Mouse (Mus musculus) right cerebral cortex, postnatal 36 days (tissue): ENCODE measurements around the gene Myo16.

Experiments
- DNase-seq, 2 experiments: peaks; one replicate each; pipeline ENCODE4 v3.0.0; 2022; ENCODE audit warnings: low spot score in 2 of 2, mixed read lengths in 1 of 2

Myo16 gene

DNA sequence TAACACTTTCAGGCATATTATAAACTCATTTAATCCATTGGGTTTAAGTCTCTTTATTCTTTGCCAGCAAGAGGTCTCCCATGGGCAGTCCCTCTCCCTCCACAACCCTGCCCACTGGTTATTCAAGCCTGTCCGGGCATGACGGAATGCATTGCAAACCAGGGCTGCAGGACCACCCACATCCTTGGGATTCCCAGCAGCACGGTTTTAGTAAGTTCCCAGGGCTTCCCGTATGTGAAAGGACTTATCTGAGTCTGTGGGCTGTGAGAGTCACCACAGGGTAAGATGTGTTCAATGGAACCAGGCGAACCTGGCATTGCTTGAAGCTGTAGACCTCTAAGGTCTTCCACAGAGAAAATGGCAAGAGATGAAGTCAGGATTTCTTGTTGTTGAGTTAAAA lies 471.6 kb downstream of the Myo16 start:
- DNase-seq = no peak

DNA sequence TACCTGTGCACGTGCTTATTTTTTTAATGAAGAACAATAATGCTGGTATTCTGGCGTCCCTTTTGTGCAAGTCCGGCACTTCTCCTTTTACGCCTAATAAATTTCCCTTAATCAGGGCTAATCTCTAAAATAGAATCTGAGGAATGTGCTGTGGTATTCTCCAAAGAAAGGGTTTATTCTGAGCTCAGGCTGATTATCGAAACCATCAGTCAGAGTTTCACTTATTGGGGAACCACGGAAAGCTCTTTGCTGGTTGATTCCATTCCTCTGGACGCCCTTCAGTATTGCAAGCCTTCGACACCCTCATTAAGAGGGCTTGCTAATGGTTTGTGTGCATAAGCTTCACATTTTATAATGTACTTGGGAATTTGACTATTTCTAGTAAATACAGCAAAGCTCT lies 475.0 kb downstream of the Myo16 start:
- no peak for DNase-seq

- DNase-seq = no peak
Observed at GRCm38 (mm10) chr8:10629862-10630261, 476.2 kb downstream of the Myo16 start.

GRCm38 (mm10) chr8:10631006-10631405 lies 477.3 kb downstream of the Myo16 start:
- DNase-seq = no peak

DNA sequence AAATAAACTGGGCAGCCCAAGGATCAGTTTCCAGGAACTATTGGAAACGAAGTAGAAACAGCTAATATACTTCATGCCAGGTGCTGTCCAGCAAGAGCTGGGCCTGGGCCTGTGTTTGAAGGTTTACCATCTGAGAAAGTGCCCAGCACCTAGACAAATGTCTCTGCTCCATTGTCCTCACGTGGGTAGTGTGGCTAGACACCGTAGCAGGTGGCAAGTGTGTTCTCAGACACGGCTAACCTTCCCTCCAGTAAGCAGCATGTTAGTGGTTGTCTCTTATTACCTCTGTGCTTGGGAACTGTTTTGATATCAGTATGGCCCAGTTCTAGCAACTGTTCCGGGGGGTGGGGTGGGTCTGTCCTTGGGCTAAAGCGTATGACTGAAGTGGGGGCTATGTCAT lies 478.9 kb downstream of the Myo16 start:
- no peak for DNase-seq

DNA sequence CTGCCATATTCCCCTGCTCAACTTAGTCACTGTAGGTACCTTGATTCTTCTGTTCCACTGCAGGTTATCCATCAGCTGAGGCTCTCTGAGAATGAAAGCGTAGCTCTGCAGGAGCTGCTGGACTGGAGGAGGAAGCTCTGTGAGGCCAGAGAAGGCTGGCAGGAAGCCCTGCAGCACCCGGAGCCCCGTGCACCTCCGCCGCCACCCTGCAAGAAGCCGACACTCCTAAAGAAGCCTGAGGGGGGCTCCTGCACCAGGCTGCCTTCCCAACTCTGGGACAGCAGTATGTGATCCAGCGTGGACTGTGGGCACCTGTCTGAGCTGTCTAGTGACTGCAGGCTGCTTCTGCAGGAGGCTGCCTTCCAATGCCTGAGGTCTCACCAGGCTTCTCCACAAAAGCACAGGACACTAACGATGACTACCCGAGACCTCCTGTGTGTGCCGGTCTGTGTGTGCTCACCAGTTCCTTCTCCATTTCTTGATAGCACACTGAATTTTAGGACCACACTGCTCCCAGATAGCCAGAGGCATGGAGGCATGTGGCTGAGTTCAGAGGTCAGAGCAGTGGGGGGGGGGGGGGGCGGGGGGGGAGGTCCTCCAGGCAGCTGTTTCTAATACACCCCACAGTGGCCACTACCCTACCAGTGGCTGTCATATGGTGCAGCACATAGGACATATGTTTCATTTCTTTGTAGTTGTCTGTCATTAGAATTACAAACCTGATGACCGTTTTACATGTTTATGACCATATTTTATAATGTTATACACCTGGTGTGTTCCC lies 479.8 kb downstream of the Myo16 start:
- DNase-seq = no peak

DNA sequence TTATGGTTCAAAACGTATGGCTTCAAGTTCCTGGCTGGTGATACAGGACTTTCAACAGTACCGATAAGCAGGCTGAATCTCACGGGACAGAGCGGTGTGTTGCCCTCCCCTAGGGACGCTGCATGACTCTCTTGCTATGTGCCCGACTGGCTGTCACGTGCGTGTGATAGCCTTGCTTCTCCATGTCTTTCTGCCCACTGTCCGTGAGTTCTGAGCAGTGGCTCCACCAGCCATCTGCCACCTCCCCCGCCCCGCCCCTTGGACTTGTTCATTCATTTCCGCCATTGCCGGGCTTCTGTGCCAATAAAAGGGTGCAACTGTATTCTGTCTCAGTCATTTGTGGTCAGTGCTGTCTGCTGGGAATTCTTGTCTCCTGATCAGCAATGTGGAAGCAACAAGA lies 480.7 kb downstream of the Myo16 start:
- DNase-seq = no peak

DNA sequence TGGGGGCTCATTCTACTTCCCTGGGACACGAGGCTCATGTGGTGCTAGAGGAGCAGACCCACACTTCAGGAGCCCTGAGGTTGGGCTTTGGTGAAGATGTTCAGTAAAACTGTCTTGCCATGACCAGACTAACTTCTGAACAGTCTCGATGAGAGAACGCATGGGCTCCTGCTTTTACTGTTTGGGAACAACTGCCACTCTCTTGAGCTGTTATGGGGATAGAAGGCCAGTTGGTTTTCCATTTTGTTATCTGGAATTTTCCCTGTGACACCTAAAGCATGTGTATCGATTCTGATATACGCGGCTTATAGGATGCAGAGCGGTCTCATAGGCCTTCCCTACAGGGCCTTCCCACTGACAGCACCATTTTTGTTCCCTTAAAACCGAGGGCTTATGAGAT lies 485.2 kb downstream of the Myo16 start:
- DNase-seq = no peak

- DNase-seq = no peak
Observed at GRCm38 (mm10) chr8:10640176-10640810, 486.6 kb downstream of the Myo16 start.

DNA sequence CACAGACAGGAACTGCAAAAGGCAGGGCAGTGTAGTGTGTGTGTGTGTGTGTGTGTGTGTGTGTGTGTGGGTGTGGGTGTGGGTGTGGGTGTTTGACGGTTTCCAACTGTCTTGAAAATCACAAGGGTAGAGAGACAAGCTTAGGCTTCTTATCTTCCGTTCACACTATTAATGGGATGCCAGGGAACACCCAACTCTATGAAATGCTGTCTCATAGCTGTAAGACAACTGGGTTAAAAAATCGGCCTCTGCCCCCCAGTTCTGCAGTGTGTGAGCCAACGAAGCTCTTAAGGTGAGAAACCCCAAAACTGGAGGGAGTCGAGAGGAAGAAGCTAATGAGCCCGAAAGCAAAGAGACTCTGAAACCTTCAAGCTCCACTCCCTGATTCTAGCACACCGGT lies 487.1 kb downstream of the Myo16 start:
- DNase-seq = no peak

GRCm38 (mm10) chr8:10641343-10641742 lies 487.6 kb downstream of the Myo16 start:
- DNase-seq = no peak

DNA sequence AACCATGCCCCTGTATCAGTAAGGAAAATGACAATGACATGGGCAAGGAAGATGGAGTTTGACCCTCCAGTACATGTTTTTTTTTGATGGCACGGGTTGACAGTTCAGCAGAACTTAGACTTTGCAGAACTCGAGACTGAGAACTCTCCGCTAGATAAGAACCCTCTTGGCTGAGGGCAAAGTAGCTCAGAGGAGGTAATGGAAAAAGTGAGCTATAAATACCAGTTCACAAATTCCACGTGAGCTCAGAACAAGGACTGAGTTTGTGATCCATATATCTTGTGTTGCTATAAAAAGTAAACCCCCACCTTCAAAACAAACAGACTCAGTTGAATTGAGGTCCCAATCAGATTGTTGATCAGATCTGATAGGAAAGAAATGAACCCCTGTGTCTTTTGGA lies 489.5 kb downstream of the Myo16 start:
- no peak for DNase-seq

DNA sequence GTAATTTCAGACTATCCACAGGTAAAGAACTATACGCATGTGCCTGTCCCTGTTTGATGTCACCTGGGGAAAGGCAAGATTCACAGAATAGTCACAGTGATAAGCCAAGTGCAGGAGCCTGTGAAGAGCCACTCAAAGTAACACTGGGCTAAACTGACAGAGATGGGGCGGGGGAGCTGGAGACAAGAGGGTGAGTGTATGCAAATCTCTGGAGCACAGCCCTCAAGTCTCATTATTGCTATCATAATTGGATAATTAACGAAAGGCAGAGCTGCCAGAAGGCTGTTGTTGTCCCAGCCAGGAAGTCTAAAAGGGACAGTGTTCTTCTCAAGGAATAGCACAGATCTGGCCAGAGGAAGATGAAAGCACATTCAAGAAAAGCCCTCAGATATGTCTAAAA lies 490.8 kb downstream of the Myo16 start:
- no peak for DNase-seq

DNA sequence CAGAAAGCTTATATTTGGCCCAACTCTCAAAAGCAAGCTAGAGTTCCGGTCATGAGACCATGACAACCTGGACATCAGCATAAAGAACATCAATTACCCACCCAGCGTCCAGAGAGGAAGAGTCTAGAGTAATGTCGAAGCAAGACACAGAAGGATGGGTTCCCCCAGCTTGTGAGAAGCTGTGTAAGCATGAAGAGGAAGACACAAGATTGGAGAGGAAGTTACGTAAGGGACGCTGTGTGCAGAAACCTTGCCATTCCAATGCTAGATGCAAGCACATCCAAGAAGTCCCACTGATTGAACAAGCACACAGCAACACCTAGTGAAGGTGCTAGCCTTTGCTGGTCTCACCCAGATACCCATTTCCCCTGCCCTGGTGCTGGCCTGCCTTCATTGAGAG lies 492.0 kb downstream of the Myo16 start:
- no peak for DNase-seq

DNA sequence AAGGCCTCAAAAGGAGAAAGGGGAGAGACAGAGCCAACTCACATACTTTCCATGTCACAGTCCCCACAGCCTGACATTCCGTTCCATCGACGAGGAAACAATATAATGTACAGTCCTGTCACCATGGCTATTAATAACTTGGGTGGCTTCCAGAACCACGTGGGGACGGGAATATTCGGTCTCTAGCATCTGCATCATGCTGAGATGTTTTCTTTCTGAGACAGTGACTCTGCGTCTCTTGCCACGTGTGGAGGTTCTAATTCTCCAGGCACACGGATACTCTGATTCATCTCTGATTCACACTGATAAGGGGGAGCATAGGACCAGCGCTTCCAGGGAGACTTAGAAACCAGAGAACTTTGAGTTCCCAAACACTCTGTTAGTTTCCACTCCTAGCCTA lies 492.8 kb downstream of the Myo16 start:
- DNase-seq = no peak

DNA sequence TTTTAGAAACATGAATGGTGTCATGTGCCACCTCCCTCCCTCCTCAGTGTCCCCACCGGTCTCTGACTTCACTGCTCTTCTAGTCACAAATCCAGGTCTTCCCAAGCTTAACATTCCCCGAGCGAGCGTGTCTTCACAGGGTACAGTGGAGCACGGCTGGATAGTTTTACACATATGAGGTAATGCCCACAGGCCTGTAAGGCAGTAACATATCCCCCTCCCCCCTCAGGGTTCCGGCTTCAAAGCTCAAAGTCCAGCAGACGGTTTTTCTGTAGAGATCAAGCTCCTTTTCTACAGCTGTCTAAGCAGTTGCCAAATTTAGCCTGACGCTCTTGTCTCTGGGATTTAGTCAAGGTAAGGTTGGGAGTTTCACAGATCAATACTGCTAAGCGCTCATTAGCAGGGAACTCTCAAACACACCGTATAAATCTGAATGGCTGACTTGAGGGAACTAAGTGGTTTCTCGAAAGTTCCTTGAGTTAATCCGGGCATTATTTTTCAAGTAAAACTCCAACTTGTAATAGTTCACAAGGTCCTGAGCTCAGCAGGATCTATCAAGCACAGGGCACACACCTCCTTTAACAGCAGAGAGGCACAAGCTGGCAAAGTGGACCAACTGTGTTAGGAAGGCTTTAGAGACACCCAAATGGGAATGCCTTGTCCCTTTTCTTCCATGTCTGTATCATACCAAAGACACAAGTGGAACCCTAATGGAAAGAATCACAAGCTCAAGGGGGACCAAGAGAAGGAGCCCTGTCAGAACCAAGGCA lies 498.0 kb downstream of the Myo16 start:
- no peak for DNase-seq

GRCm38 (mm10) chr8:10653282-10653681 lies 499.6 kb downstream of the Myo16 start:
- DNase-seq = no peak

- DNase-seq = no peak
Observed at GRCm38 (mm10) chr8:10654922-10655518, 501.3 kb downstream of the Myo16 start.

DNA sequence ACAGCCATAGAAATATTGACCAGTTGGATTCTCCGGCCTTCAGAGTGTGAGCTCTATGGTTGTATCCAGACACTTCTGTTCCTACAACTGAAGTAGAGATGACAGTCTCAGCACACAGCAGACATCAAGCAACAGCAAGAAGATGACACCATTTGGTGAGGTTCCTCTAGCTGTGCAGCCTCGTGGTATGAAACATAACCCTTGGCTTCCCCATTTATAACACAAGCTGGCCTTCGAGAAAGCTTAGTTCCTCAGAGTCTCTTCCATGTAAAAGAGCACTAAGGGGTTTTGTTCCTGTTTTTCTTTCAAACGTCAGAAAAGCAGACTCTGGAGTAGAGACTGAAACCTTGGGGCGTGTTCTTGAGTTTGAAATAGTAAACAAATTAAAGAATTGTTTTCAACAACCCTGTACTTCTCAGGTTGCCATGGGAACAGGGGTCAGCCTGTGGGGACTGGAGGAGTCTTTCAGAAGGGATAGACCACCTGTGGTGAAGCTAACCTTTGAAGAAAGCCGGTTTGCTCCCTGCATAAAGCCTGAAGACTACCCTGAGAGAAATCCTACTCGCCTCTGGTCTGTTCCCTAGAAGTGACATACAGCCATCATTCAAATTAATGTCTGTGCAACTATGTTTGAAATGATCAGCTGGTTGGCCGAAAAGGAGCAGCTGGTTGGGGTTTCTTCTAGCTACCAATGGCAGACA lies 510.2 kb downstream of the Myo16 start:
- no peak for DNase-seq

DNA sequence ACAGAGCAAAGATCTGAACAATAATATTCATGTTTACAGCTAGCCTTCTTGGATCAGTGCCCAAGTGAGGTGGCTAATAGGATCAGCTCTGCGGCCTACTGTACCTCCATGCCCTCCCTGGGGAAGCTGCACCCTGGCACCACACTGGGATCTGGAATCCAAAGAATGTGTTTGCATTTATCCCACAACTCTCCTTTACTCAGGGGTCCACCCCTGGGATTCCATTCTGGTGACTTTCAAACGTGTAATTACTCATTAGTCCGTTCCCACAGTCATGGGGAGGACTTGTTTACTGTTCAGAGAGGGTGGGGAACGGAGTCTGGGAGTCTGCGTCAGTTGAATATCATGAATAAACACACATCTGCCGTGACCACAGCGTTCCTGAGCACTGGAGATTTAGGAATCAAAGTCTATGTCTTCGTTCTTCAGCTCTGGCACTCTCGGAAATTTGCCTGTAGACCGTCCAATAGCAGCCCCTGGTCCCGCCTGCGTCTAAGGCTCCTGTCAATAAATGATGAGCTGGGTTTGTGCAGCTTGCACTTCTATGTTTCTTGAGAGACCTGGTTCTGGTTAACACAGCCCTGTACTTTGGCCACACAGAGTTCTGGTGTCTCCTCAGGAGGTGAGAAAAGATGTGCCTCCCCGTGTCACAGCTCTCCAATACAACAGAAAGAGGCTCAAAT lies 511.3 kb downstream of the Myo16 start:
- DNase-seq = no peak

DNA sequence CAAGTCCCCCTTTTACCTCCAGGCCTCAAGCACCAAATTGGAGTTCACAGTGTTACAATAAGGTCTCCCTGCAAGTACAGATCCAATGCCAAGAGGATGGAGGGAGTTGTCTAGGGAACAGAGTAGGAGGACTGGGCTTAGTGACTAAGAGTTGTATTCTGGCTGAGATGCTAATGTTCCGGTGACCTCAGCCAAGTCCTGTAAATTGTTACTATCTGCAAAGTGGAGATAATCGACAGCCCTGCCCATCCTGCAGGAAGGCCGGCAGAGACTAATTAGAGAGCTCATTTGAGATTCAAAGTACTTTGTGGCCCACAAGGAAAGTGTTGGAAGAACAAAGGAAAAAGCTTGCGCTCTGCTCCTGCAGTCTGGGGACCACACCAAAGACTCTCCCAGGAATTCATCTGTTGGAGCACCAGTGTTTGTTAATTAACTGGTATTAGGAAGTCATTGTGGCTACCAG lies 512.1 kb downstream of the Myo16 start:
- no peak for DNase-seq
